Mouse (Mus musculus) hindbrain, embryonic 15.5 days (tissue): ENCODE results near the gene Serpine2. TPM values are rescaled to one million over a fixed set of nuclear protein-coding genes. Genes with fewer than 3 reads are reported as not detected.

Experiments used
- ATAC-seq: fragments of 200-750 bp; cut with Nextera tagmentation; 2 replicates; pipeline ENCODE4 v1.8.0; 2017; ENCODE audit warnings: low read depth, moderate number of reproducible peaks, moderate TSS enrichment; ENCODE audit not compliant: low FRiP score
- H3K27ac ChIP-seq: fragments of 300-500 bp; sonication (generic); replicated peaks from 2 replicates; pipeline ENCODE4 v1.5.1; 2015; ENCODE audit warnings: mild to moderate bottlenecking, inconsistent platforms
- H3K27me3 ChIP-seq: fragments of 300-500 bp; sonication (generic); 2 replicates; pipeline ENCODE4 v1.6.1; 2015; ENCODE audit warnings: control low read depth, inconsistent platforms
- H3K36me3 ChIP-seq: fragments of 300-500 bp; sonication (generic); 2 replicates; pipeline ENCODE4 v1.6.1; 2015; ENCODE audit warnings: control low read depth, inconsistent platforms
- H3K4me1 ChIP-seq: fragments of 300-500 bp; sonication (generic); replicated peaks from 2 replicates; pipeline ENCODE4 v1.6.1; 2015; ENCODE audit warnings: control low read depth, inconsistent platforms
- H3K4me2 ChIP-seq: fragments of 300-500 bp; sonication (generic); 2 replicates; pipeline ENCODE4 v1.6.1; 2015; ENCODE audit warnings: moderate library complexity, mild to moderate bottlenecking, inconsistent platforms
- H3K4me3 ChIP-seq: fragments of 300-500 bp; sonication (generic); 2 replicates; pipeline ENCODE4 v1.5.1; 2015; ENCODE audit warnings: mild to moderate bottlenecking, inconsistent platforms
- H3K9ac ChIP-seq: fragments of 300-500 bp; sonication (generic); 2 replicates; pipeline ENCODE4 v1.6.1; 2015; ENCODE audit warnings: inconsistent platforms
- H3K9me3 ChIP-seq: fragments of 300-500 bp; sonication (generic); 2 replicates; pipeline ENCODE4 v1.6.1; 2016; ENCODE audit warnings: control low read depth, inconsistent platforms
- WGBS: fragments of 180-500 bp; shearing (Covaris S2); methylation state at CpG from one replicate; pipeline ENCODE4 v1.1.7; 2015; 5-methylcytosine and 5-hydroxymethylcytosine counted together
- polyA plus RNA-seq: library from polyadenylated mRNA; unstranded; fragments of >200 nt; fragmentation: Nextera tagmentation; extraction: Ambion mirVana; gene quantifications from 2 replicates; pipeline ENCODE4 v1.2.1, GENCODE M21; 2015

The Serpine2 gene
- polyA plus RNA-seq = 272 and 313 TPM in 2 replicates

DNA sequence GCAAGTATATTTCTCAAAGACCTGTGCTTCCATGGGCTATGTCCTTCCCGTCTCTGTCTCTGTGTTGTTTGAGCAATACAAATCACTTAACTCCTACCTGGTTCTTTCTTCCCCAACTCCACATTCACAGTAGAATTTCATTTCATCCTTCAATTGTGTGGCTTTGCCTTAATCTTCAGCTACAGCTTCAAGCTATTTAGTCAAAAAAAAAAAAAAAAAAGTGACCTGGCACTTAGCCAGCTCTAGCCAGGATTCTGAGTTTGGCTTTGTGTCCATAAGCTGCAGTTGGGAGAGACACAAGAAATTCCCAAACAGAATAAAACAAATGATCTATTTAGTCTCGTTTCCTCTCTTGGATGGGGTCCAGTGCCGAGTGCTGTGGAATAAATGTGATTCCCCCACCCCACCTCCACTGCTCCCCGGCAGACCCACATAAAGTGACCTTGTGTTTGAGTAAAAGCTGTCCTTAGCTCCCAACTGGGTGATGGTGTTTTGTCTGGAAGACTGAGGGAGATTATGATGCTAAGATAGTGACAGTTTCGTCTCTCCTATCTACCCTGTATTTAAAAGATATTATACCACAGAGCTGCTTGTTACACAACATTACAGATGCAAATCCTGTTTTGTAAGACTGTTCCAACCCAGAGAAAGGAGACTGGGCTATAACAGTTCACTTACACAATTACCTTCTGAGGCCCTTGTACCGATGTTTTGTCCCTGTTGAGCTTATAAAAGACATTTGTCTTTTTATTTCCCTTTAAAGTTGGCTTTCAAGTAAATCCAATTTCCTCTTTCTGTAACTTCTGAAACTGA is at the start of gene Serpine2:
TSS of gene Serpine2 (minus strand) at position 51 of the 813 bp plus-strand sequence.
- 0 out of 2 replicates have a peak, but pooled peaks have one; percentile 28 for ATAC-seq
- Histone ChIP-seq H3K9me3 (no peaks in the 10 kb centered on the region), H3K36me3 (no peaks in the 10 kb centered on the region), H3K4me1 (peaks cover 15% of the 10 kb centered on the region), H3K27ac (peak within 1 kb of the TSS; percentile 70), H3K4me3 (no peak within 1 kb of the TSS), H3K27me3 (no peaks in the 10 kb centered on the region), H3K9ac (no peak within 1 kb of the TSS), H3K4me2 (peak within 1 kb of the TSS; percentile 20; the same call in 1 of the 2 replicates)
- 36% methylated on average over 6 of the region's 6 CpGs for WGBS

DNA sequence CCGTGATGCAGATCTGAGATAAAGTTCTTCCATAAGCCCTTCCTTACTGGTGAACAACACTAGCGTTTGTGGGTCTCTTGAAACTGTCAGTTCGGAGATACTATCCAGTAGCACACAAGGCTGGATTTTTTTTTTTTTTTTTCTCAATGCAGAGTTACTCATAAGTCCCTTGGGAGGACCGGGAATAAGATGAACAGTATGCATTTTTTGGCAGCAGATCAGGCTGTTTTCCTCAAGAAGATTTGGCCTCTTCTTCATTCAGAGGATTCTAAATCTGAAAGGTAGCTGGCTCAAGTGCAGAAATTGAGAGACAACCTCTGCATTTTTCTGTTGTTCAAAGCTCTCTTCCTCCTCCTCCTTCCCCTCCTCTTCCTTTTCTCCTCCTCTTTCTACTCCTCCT is 46.8 kb upstream of the Serpine2 start:
- Histone ChIP-seq H3K4me2 (no peak overlapping the region), H3K4me3 (no peak overlapping the region), H3K27me3 (no peaks in the 10 kb centered on the region), H3K9ac (no peak overlapping the region), H3K4me1 (no peaks in the 10 kb centered on the region), H3K36me3 (no peaks in the 10 kb centered on the region), H3K27ac (no peak overlapping the region), H3K9me3 (no peaks in the 10 kb centered on the region)
- ATAC-seq = no peak
- 87% methylated on average over 4 of the region's 4 CpGs for WGBS

DNA sequence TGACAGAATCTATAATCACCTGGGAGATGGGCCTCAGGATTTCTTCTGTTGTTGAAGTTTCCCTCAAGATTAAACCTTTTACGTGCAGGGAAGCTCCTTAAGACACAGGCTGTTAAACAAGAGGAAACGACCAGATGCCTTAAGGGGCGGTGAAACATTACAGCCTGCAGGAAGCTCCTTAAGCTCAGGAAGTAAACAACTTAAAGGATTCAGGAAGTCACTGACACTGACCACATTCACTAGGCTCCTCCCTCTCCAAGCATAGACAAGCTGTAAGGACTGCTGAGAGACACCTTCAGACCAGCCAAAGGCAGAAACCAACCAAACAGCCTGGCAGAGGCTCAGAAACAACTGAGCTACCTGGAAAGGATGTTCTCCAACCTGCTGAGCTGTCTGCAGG is 44.3 kb upstream of the Serpine2 start:
- Histone ChIP-seq H3K4me1 (no peaks in the 10 kb centered on the region), H3K4me2 (no peak overlapping the region), H3K36me3 (no peaks in the 10 kb centered on the region), H3K9ac (no peak overlapping the region), H3K27ac (no peak overlapping the region), H3K4me3 (no peak overlapping the region), H3K9me3 (no peaks in the 10 kb centered on the region), H3K27me3 (no peaks in the 10 kb centered on the region)
- no peak for ATAC-seq
- WGBS = 82% methylated on average over 3 of the region's 3 CpGs

DNA sequence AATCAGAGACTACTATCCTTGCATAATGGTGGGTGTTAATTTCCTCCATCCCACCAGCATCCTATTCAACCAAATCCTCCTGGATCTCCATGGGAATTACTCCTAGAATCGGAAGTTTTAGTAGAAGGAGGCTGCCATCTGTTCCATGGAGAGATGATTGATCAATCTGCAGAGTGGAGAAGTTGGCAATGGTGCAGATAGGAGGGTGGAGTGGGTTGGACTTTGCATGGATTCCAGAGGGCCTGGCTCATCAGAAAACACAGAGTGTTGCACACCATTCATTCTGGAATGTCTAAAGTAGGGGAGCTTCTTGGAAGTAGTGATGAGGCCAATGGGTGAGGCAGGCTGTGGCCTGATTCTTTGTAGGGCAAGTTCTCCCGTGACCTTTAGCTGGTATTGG is 41.9 kb upstream of the Serpine2 start:
- H3K9me3 ChIP-seq = no peaks in the 10 kb centered on the region
- no peaks in the 10 kb centered on the region for H3K36me3 ChIP-seq
- no peak overlapping the region for H3K9ac ChIP-seq
- H3K27ac ChIP-seq = no peak overlapping the region
- H3K27me3 ChIP-seq = no peaks in the 10 kb centered on the region
- no peak overlapping the region for H3K4me2 ChIP-seq
- no peaks in the 10 kb centered on the region for H3K4me1 ChIP-seq
- 76% methylated on average over 2 of the region's 2 CpGs for WGBS
- no peak for ATAC-seq
- no peak overlapping the region for H3K4me3 ChIP-seq

DNA sequence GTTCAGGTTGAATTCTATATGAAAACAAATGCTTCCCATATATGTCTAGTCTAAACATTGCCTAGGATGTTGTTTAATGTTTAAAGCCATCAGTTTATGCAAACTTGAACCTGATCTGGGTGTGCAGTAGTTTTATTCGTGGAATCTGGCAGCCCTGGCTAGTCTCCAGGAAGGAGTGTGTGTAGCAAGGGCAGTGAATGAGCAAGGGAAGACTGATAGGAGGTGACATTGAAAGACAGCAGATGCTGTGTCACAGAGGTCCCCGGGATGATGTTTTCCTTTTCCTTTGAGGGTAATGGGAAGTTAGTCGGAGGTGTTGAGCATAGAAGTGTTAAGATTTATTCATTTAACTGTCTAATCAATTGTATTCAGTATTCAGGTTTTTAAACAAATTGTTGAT is 21.7 kb upstream of the Serpine2 start:
- WGBS = 71% methylated on average over 3 of the region's 3 CpGs

DNA sequence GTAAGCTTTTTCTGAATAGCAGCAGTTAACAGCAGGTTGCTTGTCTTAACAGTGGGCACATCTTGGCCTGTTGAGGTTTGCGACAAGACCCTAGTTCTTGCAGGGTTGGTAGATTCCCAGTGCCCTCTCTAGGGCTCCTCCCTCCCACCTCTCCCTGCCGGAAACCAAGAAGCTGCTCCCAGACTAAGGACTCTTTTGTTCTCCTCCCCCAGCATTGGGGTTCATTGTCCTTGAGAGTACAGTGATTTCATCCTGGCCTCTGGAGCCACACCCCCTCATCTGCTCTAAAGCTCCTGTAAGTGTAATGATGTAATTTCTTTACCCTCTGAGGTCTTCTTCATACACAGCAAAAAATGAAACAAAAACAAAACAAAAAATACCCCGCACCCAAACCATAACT is 13.8 kb upstream of the Serpine2 start:
- H3K9ac ChIP-seq = no peak overlapping the region
- H3K36me3 ChIP-seq = no peaks in the 10 kb centered on the region
- no peak overlapping the region for H3K4me3 ChIP-seq
- no peaks in the 10 kb centered on the region for H3K4me1 ChIP-seq
- H3K9me3 ChIP-seq = no peaks in the 10 kb centered on the region
- no peak overlapping the region for H3K27ac ChIP-seq
- H3K27me3 ChIP-seq = no peaks in the 10 kb centered on the region
- 59% methylated on average over 3 of the region's 3 CpGs for WGBS
- no peak for ATAC-seq
- H3K4me2 ChIP-seq = no peak overlapping the region

More for the DNA sequence above, 21.7 kb upstream of the Serpine2 start:
- Histone ChIP-seq H3K4me3 (no peak overlapping the region), H3K9me3 (no peaks in the 10 kb centered on the region), H3K4me1 (no peaks in the 10 kb centered on the region), H3K27ac (no peak overlapping the region), H3K27me3 (no peaks in the 10 kb centered on the region), H3K36me3 (no peaks in the 10 kb centered on the region), H3K9ac (no peak overlapping the region), H3K4me2 (no peak overlapping the region)
- no peak for ATAC-seq

DNA sequence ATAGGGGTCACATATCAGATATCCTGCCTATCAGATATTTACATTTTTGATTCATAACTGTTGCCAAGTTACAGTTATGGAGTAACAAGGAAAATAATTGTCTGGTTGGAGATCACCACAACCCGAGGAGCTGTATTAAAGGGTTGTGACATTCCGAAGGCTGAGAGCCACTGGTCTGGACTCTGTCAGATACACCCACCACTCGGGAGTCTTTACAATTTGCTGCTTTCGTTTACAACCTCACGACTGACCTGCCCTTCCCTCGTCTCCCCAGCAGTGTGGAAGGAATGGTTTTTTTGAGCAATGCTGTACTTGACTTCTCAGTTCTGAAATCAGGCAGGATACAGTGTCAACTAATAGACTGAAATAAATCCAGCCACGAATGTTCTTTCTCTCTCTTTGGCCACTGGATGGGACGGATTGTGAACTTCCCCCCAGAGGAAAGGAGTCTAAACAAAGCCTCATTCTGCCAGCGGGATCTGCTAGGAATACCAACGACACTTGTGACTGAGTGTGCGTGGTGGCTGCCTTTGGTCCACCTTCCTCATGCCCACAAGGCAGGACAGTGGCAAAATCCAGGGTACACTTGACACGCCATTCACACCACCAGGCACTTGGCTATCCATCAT is 455 bp downstream of the Serpine2 start:
- 31% methylated on average over 12 of the region's 12 CpGs for WGBS
- Histone ChIP-seq H3K27me3 (no peaks in the 10 kb centered on the region), H3K36me3 (no peaks in the 10 kb centered on the region), H3K4me2 (peak overlapping the region; percentile 20; the same call in 1 of the 2 replicates), H3K4me3 (no peak overlapping the region), H3K4me1 (peaks cover 15% of the 10 kb centered on the region), H3K27ac (peak overlapping the region; percentile 70), H3K9ac (no peak overlapping the region), H3K9me3 (no peaks in the 10 kb centered on the region)
- ATAC-seq = peak; percentile 65

DNA sequence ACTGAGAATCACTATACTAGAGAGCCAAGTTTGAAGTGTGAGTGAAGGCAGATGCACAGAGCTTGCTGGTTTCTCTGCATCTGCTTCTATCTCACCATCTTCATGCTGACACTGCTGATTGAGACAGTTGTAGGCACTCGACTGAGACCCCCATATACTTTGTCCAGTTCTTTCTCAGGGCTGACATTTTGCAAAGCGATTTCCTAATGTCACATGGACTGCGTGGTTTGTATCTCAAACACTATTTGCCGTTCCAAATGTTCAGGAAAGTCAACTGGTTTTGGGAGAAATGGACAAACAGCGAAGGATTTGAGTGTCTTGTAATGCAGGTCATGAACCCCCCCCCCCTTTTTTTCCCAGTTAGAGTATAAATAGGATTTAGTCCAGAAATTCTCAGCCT is 1.0 kb downstream of the Serpine2 start:
- Histone ChIP-seq H3K4me1 (peaks cover 16% of the 10 kb centered on the region), H3K4me2 (no peak overlapping the region), H3K9me3 (no peaks in the 10 kb centered on the region), H3K27me3 (no peaks in the 10 kb centered on the region), H3K27ac (peak overlapping the region; percentile 70), H3K36me3 (no peaks in the 10 kb centered on the region), H3K4me3 (no peak overlapping the region), H3K9ac (no peak overlapping the region)
- ATAC-seq = no peak
- 85% methylated on average over 5 of the region's 5 CpGs for WGBS

DNA sequence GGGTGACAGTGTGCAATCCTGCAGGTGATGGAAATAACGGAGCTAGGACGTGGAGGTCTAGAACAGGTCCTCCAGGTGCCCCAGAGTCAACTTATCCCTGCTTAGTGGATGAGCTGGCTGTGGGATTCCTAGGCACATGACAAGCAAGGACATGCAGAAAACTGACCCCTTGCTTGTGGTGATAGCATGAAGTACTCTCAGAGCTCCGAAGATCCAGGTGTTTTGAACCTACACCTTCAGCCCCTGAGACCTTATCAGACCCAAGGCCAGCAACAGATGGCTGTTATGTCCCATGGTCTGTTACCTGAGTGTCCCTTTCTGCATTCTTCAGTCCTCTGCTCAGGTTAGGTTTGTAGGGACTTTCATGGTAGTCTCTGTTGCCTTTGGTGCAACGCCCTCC is 2.0 kb downstream of the Serpine2 start:
- 27% methylated on average over 4 of the region's 4 CpGs for WGBS
- Histone ChIP-seq H3K4me2 (peak overlapping the region; percentile 95), H3K36me3 (no peaks in the 10 kb centered on the region), H3K9me3 (no peaks in the 10 kb centered on the region), H3K4me1 (peaks cover 22% of the 10 kb centered on the region), H3K27ac (peak overlapping the region; percentile 54), H3K27me3 (no peaks in the 10 kb centered on the region), H3K4me3 (peak overlapping the region; percentile 83), H3K9ac (peak overlapping the region; percentile 74)
- ATAC-seq = no peak

DNA sequence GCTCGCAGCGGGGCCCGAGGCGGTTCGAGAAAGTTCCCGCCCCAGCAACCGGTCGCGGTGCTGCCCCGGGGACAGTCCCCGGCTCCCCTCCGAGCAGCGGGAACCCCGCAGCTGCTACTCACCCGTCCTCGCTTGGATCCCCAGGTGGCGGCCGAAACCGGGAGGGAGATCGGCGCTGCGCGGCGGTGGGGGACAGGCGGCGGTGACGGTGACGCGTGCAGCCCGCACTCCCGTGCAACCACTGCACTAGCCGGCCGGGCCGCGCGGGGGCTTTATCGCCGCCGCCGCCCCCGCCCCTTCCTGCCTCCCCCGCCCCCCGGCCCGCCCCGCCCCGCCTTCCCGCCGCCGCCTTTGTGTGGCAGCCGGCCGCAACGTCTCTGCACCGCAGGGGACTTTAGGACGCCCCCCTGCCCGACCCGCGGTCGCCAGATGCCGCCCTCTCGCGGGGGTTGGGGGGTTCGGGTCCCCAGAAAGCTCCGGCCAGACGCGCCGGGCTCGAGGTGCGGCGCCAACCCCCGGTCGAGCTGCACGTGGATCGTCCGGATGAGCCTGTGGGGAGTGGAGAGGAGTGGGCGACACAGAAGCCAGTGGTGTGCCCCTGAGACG is 2.5 kb downstream of the Serpine2 start:
- no peaks in the 10 kb centered on the region for H3K27me3 ChIP-seq
- ATAC-seq = peak; percentile 75
- H3K9ac ChIP-seq = peak overlapping the region; percentile 74
- peaks cover 22% of the 10 kb centered on the region for H3K4me1 ChIP-seq
- peak overlapping the region; percentile 95 for H3K4me2 ChIP-seq
- H3K36me3 ChIP-seq = no peaks in the 10 kb centered on the region
- peak overlapping the region; percentile 54 for H3K27ac ChIP-seq
- under 1% methylated on average over 59 of the region's 76 CpGs for WGBS
- no peaks in the 10 kb centered on the region for H3K9me3 ChIP-seq
- H3K4me3 ChIP-seq = peak overlapping the region; percentile 83

DNA sequence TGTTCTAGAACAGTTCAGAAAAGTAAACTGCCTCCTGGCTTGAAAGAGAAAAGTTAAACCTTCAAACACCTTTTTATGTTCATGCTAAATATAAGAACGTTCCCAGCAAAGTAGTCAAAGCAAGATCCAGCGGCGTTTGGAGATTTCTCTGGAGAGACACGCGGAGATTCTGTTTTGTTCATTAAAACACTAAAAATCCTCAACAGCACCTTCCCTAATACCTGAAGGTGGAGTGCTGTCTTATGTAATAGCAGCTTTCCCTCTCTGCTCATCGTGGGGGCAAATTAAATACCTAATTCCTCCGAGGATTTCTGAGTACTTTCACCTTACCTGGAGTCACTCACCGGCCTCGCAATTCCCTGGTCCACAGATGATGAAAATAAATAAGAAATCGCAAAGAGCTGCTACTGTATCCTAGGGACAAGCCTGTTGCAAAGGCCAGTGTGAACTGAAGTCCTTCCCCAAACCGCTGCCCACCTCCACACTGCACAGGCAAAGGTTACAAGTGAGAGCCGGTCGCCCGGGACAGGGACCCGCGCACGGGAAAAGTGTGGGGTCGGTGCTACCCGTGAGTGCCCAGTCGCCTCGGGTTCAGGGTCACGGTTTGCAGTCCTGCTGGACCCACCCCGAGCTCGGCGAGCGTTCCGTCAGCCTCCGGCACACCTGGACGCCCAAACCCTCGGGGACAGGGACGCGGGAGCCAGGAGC is 3.1 kb downstream of the Serpine2 start:
- Histone ChIP-seq H3K4me3 (peak overlapping the region; percentile 83), H3K27me3 (no peaks in the 10 kb centered on the region), H3K9ac (peak overlapping the region; percentile 74), H3K4me2 (peak overlapping the region; percentile 95), H3K4me1 (peaks cover 22% of the 10 kb centered on the region), H3K27ac (peak overlapping the region; percentile 54), H3K9me3 (no peaks in the 10 kb centered on the region), H3K36me3 (no peaks in the 10 kb centered on the region)
- 2% methylated on average over 32 of the region's 32 CpGs for WGBS
- peak; percentile 11 for ATAC-seq
